Mouse (Mus musculus): ENCODE measurements around the gene Ston2. TPM values are rescaled to one million over a fixed set of nuclear protein-coding genes. Genes with fewer than 3 reads are reported as not detected.
A peak's percentile ranks its signal among the peaks of the same experiment; 100 is the strongest.
"Not testable (repeated sequence)": the region's sequence is repeated elsewhere in the genome, so short reads cannot be mapped to it uniquely, and the experiment has no call there.

The Ston2 gene
- total RNA-seq, 2 experiments from 2014 or later: 27.8 to 34.7 TPM

- DNase-seq (ENCODE audit: extremely low spot score in 1 of 2, low spot score in 1 of 2): no peak
These were observed 35.5 kb downstream of the Ston2 start for GRCm38 (mm10) chr12:91752711-91753110.

DNA sequence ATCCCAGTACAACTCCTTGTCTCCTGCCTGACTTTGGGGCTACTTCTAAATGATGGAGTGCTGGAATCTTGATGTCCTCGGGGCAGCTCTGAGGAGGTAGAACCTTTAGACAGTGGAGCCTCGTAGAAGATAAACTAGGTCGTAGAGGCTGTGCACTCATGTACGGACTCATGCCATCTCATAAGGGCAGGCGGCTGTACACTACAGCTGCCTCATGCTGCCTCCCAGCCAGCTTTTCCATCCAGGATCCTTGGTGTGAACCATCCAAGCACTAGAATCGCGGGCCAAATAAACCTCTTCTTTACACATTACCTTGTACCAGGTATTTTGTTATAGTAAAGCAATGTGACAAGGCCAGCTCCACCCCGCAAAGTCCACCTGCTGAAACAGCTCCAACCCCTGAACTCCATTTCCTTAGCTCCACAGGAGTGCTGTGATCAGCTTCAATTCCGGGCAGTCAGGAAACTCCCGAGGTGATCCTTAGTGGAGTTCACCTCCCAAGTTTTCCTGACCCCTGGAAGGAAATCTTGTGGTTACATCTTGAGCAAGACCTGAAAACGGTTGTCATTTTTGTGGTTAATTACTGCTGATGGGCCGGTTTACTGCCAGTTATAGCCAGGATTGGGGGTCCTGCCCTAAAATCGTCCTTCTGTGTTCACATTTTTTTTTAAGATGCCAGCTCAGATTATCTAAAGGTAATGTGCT, 36.1 kb downstream of the Ston2 start:
- DNase-seq (ENCODE audit: extremely low spot score in 1 of 2, low spot score in 1 of 2): no peak

DNA sequence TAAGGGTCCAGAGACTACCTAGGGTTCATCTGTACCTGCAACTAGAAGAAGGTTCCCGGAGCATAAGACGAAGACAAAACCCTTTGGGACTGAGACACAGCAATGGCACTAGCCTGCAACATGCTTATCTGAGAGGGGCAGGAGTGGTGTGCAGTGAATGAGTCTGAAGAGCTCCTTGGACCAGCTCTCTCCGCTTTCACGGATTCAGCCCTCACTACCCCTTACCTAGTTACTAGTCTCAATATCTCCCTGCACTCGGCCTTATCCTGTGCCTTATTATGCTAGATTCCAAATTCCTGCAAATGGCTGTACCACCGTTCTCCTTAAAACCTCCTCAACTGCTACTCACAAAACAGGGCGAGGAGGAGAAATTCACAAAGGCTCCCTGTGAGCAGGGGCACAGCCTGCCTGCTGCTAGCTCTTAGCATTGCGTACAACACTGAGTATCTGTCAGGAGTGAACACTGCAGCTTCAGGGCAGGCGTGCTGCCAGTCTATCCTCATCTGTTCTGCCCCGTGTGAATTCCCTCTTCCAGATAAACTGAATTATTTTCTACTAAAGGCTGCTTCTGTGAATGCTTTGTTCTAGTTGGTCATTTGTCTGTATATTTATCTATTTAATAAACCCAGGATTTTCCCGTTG, 38.5 kb downstream of the Ston2 start:
- DNase-seq (ENCODE audit: extremely low spot score in 1 of 2, low spot score in 1 of 2): peak; percentile 16 to 33

- DNase-seq (ENCODE audit: extremely low spot score in 1 of 2, low spot score in 1 of 2): peak; percentile 27 to 30
These were observed 39.8 kb downstream of the Ston2 start for GRCm38 (mm10) chr12:91748241-91748865.

DNA sequence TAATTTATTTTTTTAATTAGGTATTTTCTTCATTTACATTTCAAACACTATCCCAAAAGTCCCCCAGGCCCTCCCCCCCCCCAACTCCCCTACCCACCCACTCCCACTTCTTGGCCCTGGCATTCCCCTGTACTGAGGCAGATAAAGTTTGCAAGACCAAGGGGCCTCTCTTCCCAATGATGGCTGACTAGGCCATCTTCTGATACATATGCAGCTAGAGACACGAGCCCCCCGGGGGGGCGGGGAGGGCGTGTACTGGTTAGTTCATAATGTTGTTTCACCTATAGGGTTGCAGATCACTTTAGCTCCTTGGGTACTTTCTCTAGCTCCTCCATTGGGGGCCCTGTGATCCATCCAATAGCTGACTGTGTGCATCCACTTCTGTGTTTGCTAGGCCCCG, 41.3 kb downstream of the Ston2 start:
- DNase-seq (ENCODE audit: extremely low spot score in 1 of 2, low spot score in 1 of 2): not testable (repeated sequence)

DNA sequence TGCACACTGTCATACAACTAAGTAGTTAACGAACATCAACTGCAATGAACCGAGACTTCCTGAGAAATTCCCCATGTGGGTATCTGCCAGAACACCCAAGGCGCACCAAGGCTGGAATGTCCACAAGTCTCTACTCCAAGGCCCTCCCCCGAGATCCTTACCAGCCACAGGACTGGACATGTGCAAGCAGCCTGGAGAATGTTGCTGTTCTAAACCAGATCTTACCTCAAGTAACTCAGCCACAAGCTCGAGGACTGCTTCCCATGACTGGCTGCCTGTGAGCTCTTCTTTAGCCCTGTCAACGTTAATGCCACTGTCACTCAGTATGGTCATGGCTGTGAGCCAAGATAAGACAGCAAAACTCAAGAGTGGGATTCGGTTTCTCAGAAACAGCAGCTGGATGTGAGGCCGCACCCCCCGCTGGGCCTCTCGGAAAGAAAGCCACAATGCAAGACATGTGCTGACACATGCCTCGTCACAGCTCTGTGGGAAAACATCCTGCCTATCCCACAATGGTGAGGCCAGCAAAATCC, 42.4 kb downstream of the Ston2 start:
- no peak for DNase-seq (ENCODE audit: extremely low spot score in 1 of 2, low spot score in 1 of 2)

DNA sequence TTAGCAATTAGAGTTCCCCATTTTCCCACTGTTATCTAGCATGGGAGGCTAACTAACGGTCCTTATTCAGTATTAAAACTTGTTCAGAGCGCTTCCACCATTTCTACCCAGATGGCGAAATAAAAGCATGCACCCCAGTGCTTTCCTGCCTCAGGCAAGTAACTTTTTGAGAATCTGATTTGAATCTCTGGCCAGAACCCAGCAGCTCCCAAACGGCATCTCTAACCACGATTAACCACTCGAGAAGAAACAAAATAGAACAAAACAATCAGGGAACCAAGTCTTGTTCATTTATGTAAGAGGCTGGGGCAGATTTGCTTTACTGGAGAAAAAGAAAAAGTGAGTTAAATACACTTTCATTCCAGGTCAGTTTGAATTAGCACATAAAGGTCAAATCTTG, 44.1 kb downstream of the Ston2 start:
- DNase-seq (ENCODE audit: extremely low spot score in 1 of 2, low spot score in 1 of 2): no peak

GRCm38 (mm10) chr12:91742916-91743315, 45.3 kb downstream of the Ston2 start:
- no peak for DNase-seq (ENCODE audit: extremely low spot score in 1 of 2, low spot score in 1 of 2)

- DNase-seq (ENCODE audit: extremely low spot score in 1 of 2, low spot score in 1 of 2): no peak
These were observed 49.8 kb downstream of the Ston2 start for GRCm38 (mm10) chr12:91738381-91738780.

- no peak for DNase-seq (ENCODE audit: extremely low spot score in 1 of 2, low spot score in 1 of 2)
These were observed 51.8 kb downstream of the Ston2 start for GRCm38 (mm10) chr12:91736221-91736980.

- DNase-seq (ENCODE audit: extremely low spot score in 1 of 2, low spot score in 1 of 2): no peak
These were observed 53.8 kb downstream of the Ston2 start for GRCm38 (mm10) chr12:91734246-91735027.

GRCm38 (mm10) chr12:91732729-91733448, 55.3 kb downstream of the Ston2 start:
- DNase-seq (ENCODE audit: extremely low spot score in 1 of 2, low spot score in 1 of 2): peak in 1 of 2 experiments; percentile 31

DNA sequence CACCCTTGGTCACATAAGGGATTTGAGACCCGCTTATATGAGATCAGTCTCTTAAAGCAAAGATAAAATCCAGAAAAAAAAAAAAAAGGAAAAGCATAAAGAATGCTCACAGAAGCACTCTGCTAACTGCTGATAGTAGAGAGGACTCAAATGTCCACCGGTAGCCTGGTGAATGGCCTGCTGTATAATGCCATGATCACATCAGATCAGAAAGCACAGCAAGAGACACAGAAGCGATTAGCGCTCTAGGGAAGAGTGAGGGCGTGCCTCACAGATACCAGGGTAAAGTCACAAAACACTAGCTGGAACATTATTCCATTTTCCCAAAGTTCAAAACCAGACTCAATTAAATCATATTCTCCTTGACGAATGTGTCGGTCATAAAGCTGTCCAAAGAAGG, 62.0 kb downstream of the Ston2 start:
- DNase-seq (ENCODE audit: extremely low spot score in 1 of 2, low spot score in 1 of 2): no peak

DNA sequence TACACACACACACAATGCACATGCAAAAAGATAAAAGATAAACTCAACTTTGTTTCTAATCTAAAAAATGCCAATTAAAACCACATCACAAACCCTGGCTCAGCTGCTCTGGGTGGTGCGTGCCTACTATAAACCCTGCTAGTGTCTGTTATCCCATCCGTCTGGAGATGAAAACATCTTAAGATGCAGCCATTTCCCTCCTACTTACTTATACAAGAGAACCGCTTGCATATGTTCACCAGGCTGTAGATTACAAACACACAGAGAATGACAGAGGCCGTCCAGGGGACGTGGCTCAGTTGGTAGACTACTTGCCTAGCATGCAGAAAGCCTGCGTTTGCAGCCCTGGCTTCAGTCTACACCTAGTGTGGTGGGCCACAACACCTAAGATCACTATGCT, 64.3 kb downstream of the Ston2 start:
- DNase-seq (ENCODE audit: extremely low spot score in 1 of 2, low spot score in 1 of 2): no peak

GRCm38 (mm10) chr12:91719134-91719533, 69.1 kb downstream of the Ston2 start:
- no peak for DNase-seq (ENCODE audit: extremely low spot score in 1 of 2, low spot score in 1 of 2)

DNA sequence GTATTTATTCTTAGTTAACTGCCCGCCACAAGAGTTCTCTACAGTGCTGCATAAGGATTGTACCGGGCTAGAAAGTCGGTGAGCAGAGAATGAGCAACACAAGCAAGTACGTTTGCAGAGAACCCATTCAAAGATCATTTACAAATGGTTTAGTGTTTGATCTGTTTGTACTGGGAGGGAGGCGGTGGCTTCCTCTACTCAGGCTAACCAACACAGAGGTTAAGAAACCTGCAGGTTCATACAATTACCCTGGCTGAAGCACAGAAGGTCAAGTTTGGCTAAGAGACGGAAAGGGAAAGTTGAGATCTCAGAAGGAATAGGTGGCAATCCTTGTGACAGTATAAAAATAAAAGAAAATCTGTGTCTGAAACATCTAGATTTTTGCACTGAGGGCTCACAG, 72.5 kb downstream of the Ston2 start:
- DNase-seq (ENCODE audit: extremely low spot score in 1 of 2, low spot score in 1 of 2): no peak

- DNase-seq (ENCODE audit: extremely low spot score in 1 of 2, low spot score in 1 of 2): no peak
These were observed 74.8 kb downstream of the Ston2 start for GRCm38 (mm10) chr12:91713358-91713757.

- no peak for DNase-seq (ENCODE audit: extremely low spot score in 1 of 2, low spot score in 1 of 2)
These were observed 76.5 kb downstream of the Ston2 start for GRCm38 (mm10) chr12:91711655-91712054.

GRCm38 (mm10) chr12:91710876-91711275, 77.3 kb downstream of the Ston2 start:
- no peak for DNase-seq (ENCODE audit: extremely low spot score in 1 of 2, low spot score in 1 of 2)
